Mouse (Mus musculus): Measurements from ENCODE around the gene Krtap15.
A peak's percentile ranks its signal among the peaks of the same experiment; 100 is the strongest.

Krtap15 gene

DNA sequence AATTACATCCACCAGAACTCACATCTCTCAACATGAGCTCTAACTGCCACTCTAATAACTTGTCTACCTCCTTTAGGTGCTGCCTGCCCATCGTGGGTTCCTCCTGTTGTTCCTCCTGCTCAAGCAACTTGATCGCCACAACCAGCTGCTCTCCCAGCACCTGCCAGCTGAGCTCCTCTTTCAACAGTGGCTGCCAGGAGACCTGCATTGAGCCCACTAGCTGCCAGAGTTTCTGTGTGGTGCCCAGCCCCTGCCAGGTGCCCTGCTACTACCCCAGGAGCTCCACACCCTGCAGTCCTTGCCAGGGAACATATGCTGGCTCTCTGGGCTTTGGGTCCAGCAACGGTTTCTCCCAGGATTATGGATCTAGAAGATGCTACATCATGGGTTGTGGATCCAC lies at the start of gene Krtap15:
Gene Krtap15, plus strand, starts transcription at position 150 of the 400 bp plus-strand sequence.
- no peak for DNase-seq (ENCODE audit: low read depth)

DNA sequence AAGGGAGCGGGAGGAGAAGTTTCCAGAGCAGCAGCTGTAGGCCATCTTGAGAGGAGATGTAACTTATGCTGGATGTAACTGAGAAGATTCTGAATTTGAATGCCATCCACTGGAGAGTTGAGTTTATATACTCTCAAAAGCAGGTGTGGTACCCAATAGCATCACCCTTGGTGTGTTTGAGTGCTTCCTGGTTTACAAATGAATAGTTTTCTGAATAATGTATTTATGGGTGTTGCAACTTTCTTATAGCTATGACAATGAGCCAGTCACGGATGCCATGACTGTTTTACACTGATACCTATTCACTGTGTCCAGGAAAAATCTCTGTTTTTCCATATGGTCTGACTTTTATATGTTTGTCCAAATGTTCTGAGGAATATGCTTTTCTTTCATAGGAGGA lies 45.9 kb upstream of the Krtap15 start, which contains the start of gene 2310057N15Rik:
Gene 2310057N15Rik, minus strand, starts transcription at position 101 of the 400 bp plus-strand sequence.
- DNase-seq (ENCODE audit: low read depth), result no peak

DNA sequence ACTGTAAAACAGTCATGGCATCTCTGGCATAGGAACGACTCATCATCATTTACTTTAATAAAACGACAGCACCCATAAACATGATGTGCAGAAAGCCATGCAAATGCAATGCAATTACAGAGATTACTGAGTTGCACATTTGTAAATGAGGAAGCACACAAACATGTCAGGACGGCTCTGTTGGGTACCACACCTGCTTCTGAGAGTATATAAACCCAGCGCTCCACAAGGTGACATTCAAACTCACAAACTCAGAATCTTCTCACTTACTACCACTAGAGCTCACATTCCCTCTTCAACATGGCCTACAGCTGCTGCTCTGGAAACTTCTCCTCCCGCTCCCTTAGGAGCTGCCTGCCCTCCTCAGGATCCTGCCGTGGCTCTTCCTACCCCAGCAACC lies 42.4 kb upstream of the Krtap15 start, which contains the start of gene Gm5965:
Gene Gm5965, plus strand, starts transcription at position 301 of the 400 bp plus-strand sequence.
- DNase-seq (ENCODE audit: low read depth), result no peak

DNA sequence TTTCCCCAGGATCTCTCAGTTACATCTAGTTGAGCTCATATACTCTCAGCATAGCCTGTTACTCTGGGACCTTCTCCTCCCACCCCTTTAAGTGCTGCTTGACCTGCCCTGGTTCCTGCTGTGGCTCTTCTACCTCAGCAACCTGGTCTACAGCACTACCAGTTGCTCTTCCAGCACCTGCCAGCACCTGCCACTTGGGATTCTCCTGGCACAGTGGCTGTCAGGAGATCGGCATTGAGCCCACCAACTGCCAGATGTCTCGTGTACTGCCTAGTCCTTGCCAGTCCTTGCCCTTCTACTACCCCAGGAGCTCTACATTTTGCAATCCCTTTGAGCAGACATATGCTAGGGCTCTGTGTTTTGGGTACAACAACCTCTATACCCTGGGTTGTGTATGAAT lies 33.2 kb upstream of the Krtap15 start:
- DNase-seq (ENCODE audit: low read depth), result no peak

DNA sequence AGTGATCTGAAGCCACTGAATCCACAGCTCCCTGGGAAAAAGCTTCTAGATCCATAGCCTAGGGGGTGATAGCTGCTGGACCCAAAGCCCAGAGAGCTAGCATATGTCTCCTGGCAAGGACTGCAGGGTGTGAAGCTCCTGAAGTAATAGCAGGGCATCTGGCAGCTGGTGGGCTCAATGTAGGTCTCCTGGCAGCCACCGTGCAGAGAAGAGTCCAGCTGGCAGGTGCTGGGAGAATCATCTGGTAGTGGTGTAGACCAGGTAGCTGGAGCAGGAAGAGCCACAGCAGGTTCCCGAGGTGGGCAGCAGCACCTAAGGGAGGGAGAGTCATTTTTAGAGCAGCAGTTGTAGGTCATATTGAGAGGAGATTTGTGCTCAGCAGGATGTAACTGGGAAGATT lies 8.2 kb upstream of the Krtap15 start, which contains the start of gene Gm20741:
Gene Gm20741, minus strand, starts transcription at position 394 of the 400 bp plus-strand sequence.
- no peak for DNase-seq (ENCODE audit: low read depth)

DNA sequence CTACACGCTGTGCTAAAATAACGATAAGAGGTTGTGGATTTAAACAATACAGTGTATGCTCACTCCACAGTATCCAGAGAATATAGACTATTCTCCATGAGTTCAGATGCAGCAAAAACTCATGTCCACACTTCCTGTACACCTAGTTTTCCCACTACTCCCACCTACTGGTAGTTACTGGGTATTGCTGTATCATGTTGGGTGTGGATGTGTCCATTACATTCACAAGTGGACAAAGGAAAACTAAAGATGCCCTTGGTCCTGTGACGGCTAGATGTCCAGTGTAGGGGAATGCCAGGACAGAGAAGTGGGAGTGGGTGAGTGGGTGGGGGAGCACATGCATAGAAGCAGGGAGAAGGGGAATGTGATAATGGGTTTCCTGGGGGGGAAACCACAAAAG lies 3.7 kb downstream of the Krtap15 start:
- no peak for DNase-seq (ENCODE audit: low read depth)

DNA sequence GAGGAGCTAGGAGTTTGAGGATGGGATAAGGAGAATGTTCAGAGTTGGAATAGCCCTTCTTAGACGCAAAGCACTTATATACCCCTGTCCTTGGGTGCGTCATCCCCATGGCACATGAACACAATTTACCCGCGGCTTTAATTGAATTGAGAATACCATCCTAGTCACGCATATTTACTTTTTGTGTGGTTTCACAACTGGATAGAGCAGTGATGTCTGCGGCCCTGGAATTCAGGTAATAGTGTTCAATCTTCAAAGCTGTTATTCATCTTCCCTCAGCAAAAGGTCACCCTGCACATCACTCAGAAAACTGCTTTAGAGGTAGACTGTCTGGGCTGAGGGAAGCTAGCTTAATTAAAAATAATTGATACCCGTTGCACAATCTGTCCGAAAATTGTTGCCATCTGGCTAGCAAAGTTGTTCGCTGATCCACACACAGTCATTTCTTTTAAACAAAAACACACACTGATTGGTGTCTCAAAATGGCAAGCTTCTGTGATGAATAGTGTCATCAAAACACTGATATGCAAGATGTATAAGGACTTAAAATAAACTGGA lies 6.2 kb downstream of the Krtap15 start, which contains the start of gene Krtap14:
Gene Krtap14, minus strand, starts transcription at position 51 of the 558 bp plus-strand sequence.
- no peak for DNase-seq (ENCODE audit: low read depth)

DNA sequence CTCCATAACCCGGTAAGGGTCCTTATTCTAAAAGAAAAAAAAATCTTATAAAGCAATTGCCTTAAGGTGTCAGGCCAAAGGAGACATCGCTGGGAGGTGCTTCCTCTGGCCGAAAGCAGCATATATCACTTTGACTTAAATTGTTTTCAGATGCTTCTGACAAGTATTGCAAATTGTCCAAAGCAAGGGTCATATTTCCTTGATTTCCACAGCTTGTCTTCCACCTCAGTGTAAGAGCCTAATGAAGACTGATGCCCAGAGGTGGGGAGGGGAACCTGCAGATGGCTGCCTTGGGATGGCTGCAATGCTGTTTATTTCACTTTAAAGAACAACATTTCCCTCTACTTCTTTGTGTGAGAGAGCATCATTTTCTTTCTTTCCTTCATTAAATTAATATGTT lies 7.0 kb downstream of the Krtap15 start:
- no peak for DNase-seq (ENCODE audit: low read depth)

DNA sequence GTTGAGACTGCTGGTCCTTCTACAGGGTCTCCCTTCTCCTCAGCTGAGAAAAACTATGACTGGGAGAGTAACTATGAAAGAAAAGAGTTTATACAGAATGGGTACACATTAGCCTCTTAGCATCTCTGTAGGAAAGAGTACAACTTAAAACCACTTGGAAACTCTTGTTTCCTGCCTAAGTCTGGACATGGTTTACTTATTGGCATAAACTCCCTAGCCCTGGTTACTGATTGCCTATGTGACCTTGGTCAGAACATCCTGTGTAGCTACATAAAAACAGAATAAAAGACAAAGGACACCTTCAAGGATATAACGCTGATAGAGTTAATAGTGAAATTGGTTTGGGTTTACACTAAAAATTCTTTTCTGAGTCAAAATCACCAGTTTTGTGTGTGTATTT lies 27.3 kb downstream of the Krtap15 start:
- no peak for DNase-seq (ENCODE audit: low read depth)

DNA sequence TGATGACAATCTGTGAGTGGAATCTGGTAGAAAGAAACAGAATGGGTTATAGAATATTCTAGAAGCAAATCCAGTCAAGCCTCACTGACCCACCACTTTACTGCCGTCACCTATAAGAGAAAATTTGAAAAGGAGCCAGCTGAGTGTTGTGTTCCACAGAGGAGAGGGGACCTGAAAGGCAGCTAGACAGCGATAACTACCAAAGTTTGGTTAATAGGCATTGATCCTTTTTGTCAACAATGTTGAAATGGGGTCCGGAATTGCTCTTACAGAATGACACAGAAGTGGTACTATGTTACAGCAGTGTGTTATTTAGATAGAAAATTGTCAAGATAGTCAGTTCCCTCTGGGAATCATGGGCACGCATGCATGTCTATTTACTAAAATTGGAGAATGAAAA lies 28.5 kb downstream of the Krtap15 start:
- no peak for DNase-seq (ENCODE audit: low read depth)

DNA sequence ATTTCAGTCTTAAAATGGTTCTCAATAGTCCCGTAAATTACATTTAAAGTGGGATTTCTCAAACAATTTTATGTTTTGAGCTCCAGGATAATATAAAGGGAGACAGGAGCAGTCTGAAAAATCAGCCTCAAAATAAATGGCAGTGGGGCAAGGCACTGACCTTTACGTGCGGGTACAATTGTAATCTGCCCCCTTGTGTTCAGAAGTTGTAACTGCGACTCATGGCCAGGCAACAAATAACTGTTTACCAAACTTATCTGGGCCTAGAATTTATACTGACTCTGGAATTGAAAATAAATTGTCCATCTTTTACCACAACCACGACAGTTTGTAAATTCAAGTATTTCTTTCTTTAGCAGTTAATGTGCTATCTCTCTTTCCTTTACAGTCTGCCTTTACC lies 31.4 kb downstream of the Krtap15 start:
- DNase-seq (ENCODE audit: low read depth), result peak; percentile 2

DNA sequence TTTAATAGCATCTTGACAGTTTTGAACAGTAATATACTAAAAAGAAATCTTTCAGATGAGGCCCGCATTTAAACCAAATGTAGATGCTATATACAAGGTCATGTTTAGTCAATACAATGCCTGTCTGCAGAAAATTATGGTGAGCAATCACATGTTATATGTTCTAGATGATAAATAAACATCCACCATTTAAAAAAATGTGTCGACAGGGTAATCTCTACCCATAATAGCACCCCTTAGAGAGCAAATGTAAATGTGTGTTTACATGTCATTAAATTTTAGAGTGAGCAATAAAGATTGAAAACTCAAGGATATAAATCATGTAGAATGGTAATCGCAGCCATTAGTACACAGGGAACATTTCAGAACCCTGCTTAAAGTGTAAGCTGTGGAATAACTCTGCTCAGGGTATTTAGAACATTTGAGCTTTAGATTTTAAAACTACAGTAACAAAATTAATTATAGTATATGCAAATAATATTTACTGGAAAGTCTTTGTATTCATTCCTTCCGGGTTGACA lies 44.9 kb downstream of the Krtap15 start:
- DNase-seq (ENCODE audit: low read depth), result no peak

DNA sequence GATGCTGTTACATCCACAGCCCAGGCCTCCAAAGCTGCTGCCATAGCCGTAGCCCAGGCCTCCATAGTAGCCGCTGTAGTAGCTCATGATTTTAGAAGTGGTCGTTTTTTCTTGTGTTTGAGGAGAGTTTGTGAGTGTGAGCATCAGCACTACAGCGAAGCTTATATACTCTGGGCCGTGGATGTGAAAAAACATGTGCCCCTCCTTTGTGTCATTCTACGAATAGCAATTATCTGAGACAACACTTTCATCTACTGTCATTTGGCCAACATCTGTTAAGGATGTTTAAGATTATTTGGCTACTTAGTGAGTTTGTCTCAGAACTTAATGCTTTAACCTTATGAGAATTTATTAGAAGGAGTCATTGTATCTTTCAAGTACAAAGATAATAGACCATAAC lies 49.3 kb downstream of the Krtap15 start, which contains the start of gene Krtap19-1:
Gene Krtap19-1, minus strand, starts transcription at position 101 of the 400 bp plus-strand sequence.
- DNase-seq (ENCODE audit: low read depth), result no peak

DNA sequence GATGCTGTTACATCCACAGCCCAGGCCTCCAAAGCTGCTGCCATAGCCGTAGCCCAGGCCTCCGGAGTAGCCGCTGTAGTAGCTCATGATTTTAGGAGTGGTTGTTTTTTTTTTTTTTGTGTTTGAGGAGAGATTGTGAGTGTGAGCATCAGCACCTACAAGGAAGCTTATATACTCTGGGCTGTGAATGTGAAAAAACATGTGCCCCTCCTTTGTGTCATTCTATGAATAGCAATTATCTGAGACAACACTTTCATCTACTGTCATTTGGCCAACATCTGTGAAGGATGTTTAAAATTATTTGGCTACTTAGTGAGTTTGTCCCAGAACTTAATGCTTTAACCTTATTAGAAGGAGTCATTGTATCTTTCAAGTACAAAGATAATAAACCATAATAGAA lies 54.2 kb downstream of the Krtap15 start, which contains the start of gene Krtap19-2:
Gene Krtap19-2, minus strand, starts transcription at position 101 of the 400 bp plus-strand sequence.
- DNase-seq (ENCODE audit: low read depth), result no peak

DNA sequence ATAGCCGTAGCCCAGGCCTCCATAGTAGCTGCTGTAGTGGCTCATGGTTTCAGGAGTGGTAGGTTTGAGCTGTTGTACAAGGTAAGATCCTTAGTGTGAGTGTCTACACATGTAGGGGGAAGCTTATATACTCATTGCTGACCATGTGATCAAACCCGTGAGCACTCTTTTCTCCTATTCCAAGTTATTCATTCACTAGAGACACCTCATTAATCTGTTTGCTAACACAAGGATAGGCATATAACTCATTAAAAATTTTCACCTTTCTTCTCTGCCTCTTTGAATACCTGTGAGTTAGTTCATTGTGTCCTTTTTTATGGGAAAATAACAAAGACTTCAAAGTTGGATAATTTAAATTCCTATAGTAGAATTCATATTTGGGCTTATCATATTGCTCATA lies 57.9 kb downstream of the Krtap15 start, which contains the start of gene Krtap19-3:
Gene Krtap19-3, minus strand, starts transcription at position 101 of the 400 bp plus-strand sequence.
- DNase-seq (ENCODE audit: low read depth), result no peak
